Mouse (Mus musculus) bone marrow, adult 2 months (tissue): ENCODE results near the gene Olfr923.

ENCODE experiments used
- CTCF ChIP-seq: fragments of 200-500 bp; IDR thresholded peaks from 2 replicates; pipeline ENCODE4 v1.5.1; 2011; ENCODE audit warnings: low read length, control low read depth; ENCODE audit not compliant: control insufficient read depth, insufficient read depth
- POLR2A ChIP-seq: fragments of 200-500 bp; IDR thresholded peaks from 2 replicates; pipeline ENCODE4 v1.6.1; 2011; ENCODE audit warnings: low read depth, mild to moderate bottlenecking, control low read depth, low read length, borderline replicate concordance; ENCODE audit not compliant: control insufficient read depth

GRCm38 (mm10) chr9:38876826-38877225, 50.5 kb downstream of the Olfr923 start, which contains the start of gene Olfr926:
- TF ChIP-seq CTCF (no peak), POLR2A (no peak)
